Mouse (Mus musculus): ENCODE results near the gene Rab26.

GRCm38 (mm10) chr17:24561592-24561991, 27.6 kb upstream of the Rab26 start:
- TF ChIP-seq CTCF (IDR thresholded peaks at IDR 0.05) (no peak), EP300 (IDR thresholded peaks at IDR 0.05) (no peak)
